Mouse (Mus musculus) hindbrain, embryonic 15.5 days (tissue): ENCODE results near the gene Npr1. TPM values are rescaled to one million over a fixed set of nuclear protein-coding genes. Genes with fewer than 3 reads are reported as not detected.

Experiments
- polyA plus RNA-seq: library from polyadenylated mRNA; unstranded; fragments of >200 nt; fragmentation: Nextera tagmentation; extraction: Ambion mirVana; gene quantifications from 2 replicates; pipeline ENCODE4 v1.2.1, GENCODE M21; 2015

The Npr1 gene
- polyA plus RNA-seq, 1 experiment from 2014 or later: 2.8 TPM

Other genes with a start within 250 kb of the Npr1 start
- gene Jtb, start 234.3 kb downstream of the Npr1 start, polyA plus RNA-seq: 90.2 and 96.2 TPM in 2 replicates
- gene Creb3l4, start 222.4 kb downstream of the Npr1 start, polyA plus RNA-seq: 2.2 and 3.1 TPM in 2 replicates
- gene Slc39a1, start 217.7 kb downstream of the Npr1 start, polyA plus RNA-seq: 52.1 and 53.1 TPM in 2 replicates
- 21.9 and 25.6 TPM in 2 replicates for gene Crtc2, start 211.7 kb downstream of the Npr1 start, polyA plus RNA-seq
- 7.7 and 8.8 TPM in 2 replicates for gene Dennd4b, start 200.7 kb downstream of the Npr1 start, polyA plus RNA-seq
- gene Gatad2b, start 172.7 kb downstream of the Npr1 start, polyA plus RNA-seq: 11.1 and 13.1 TPM in 2 replicates
- 31.4 and 34.1 TPM in 2 replicates for gene Slc27a3, start 75.9 kb downstream of the Npr1 start, polyA plus RNA-seq
- 34.3 and 35.0 TPM in 2 replicates for gene Ints3, start 32.2 kb downstream of the Npr1 start, polyA plus RNA-seq
- gene Ilf2, start 10.3 kb upstream of the Npr1 start, polyA plus RNA-seq: 231 and 240 TPM in 2 replicates
- 90.1 and 93.1 TPM in 2 replicates for gene Snapin, start 25.2 kb upstream of the Npr1 start, polyA plus RNA-seq
- gene Chtop, start 43.6 kb upstream of the Npr1 start, polyA plus RNA-seq: 173 and 176 TPM in 2 replicates
- gene S100a1, start 48.5 kb upstream of the Npr1 start, polyA plus RNA-seq: 19.9 and 23.6 TPM in 2 replicates
- gene S100a13, start 48.6 kb upstream of the Npr1 start, polyA plus RNA-seq: 11.8 and 13.9 TPM in 2 replicates
- 0.29 TPM in 1 of 2 replicates, not detected in the other for gene S100a14, start 61.0 kb upstream of the Npr1 start, polyA plus RNA-seq
- 41.8 and 44.3 TPM in 2 replicates for gene S100a16, start 71.4 kb upstream of the Npr1 start, polyA plus RNA-seq
- 1.4 and 2.7 TPM in 2 replicates for gene S100a3, start 94.7 kb upstream of the Npr1 start, polyA plus RNA-seq
- not detected in 2 replicates for gene S100a2, start 124.4 kb upstream of the Npr1 start, polyA plus RNA-seq
- gene Gm42674, start 136.0 kb upstream of the Npr1 start, polyA plus RNA-seq: not detected in 2 replicates
- 1.0 and 1.2 TPM in 2 replicates for gene S100a4, start 137.9 kb upstream of the Npr1 start, polyA plus RNA-seq
- not detected in 2 replicates for gene S100a5, start 142.7 kb upstream of the Npr1 start, polyA plus RNA-seq
- 24.1 and 33.1 TPM in 2 replicates for gene S100a6, start 147.0 kb upstream of the Npr1 start, polyA plus RNA-seq
- gene S100a7a, start 188.2 kb upstream of the Npr1 start, polyA plus RNA-seq: not detected in 2 replicates
- gene S100a8, start 203.1 kb upstream of the Npr1 start, polyA plus RNA-seq: 7.4 and 7.5 TPM in 2 replicates
- 3.6 and 4.7 TPM in 2 replicates for gene S100a9, start 229.9 kb upstream of the Npr1 start, polyA plus RNA-seq